Mouse (Mus musculus): Measurements from ENCODE around the gene Ugt1a6a. TPM values are rescaled to one million over a fixed set of nuclear protein-coding genes. Genes with fewer than 3 reads are reported as not detected.

The Ugt1a6a gene
- 30.4 and 41.7 TPM in 2 replicates for total RNA-seq (2023)

DNA sequence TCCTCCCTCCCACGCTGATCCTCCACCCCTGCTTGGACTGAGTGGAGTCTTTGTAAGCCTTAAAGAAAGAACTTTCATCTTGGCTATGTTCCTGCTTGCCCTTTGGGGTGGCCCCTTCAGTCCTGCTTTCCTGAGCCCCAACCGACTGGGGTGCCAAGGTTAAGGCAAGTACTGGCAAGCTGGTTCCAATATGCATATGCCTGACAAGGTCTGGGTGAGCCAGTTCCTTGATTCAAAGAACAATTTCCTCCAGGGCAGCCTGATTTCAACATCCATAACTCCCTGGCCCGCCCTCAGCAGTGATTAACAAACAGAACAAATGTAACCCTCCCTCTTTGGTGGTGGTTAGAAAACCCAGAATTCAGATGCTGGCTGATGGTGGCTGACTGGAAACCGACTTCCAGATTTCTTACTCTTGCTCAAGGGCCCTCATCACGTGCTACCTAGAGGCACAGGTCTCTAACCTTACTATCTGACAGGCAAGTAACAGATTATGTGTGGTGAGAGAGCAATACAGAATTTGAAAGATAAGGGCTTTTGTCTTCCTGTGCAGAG lies at the start of gene Ugt1a6a:
Ugt1a6a (plus strand) TSS at position 353 of the 555 bp plus-strand sequence.

DNA sequence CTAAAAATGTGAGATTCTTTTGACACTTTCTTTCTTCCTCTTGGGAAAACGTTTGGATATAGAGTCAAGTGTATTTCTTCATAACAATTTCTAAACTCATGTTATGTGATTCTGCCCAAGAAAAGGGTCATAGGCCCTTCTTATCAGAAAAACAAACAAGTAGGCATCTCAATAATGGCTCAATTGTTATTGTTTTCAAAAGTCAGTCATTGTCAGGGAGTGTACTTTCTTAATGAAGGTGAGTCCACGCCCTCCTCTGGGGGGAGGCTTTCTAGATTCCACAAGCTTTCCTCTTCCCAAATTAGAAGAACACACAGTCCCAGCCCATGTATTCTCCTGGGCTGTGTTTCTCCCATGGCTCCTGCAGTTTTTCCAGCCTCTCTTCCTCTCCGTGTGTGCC lies 47.1 kb upstream of the Ugt1a6a start, which contains the start of gene Ugt1a8:
Ugt1a8 (plus strand) TSS at position 301 of the 400 bp plus-strand sequence.

DNA sequence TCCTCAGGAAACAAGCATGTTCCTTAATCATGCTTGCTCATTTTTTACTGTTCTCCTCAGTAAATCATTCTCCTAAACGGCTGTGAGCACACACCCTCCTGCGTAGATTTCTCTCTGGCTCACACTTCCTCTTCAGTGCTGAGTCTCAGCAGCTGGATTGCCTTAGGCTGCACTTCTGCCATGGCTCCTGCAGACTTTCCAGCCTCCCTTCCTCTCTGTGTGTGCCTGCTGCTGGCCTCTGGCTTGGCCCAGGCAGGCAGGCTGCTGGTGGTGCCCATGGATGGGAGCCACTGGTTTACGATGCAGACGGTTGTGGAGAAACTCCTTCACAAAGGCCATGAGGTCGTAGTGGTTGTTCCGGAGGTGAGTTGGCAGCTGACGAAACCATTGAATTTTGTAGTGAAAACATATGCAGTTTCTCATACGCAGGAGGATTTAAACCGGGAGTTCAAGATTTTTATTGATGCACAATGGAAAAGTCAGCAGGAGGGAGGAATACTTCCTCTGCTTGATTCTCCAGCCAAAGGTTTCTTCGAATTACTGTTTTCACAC lies 39.6 kb upstream of the Ugt1a6a start, which contains the start of gene Ugt1a7c:
Ugt1a7c (plus strand) TSS at position 122 of the 552 bp plus-strand sequence.

DNA sequence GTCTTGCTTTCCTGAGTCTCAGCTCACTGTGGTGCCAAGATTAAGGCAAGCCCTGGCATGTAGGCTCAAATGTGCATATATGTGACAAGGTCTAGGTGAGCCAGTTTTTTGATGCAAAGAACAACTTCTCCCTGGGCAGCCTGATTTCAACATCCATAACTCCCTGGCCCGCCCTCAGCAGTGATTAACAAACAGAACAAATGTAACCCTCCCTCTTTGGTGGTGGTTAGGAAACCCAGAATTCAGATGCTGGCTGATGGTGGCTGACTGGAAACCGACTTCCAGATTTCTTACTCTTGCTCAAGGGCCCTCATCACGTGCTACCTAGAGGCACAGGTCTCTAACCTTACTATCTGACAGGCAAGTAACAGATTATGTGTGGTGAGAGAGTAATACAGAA lies 31.6 kb upstream of the Ugt1a6a start, which contains the start of gene Ugt1a6b:
Ugt1a6b (plus strand) TSS at position 234 of the 400 bp plus-strand sequence.

DNA sequence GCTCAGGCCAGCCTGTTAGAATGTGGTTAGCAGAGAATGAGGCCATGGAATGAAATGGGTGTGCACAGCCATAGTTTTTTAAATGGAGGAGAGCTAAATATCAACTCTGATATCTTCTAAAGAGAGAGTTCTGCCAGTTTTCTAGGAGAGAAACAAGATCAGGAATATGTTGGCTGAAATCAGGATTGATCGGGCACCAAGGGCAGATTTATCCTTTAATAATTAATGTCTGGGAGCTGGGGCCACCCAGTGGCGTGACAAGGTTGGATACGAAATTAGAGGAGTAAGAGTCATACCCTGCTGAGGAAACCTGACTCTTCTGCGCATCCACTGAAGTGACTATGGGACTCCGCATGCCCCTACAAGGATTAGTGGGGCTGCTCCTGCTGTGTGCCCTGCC lies 31.1 kb downstream of the Ugt1a6a start, which contains the start of gene Ugt1a5:
Ugt1a5 (plus strand) TSS at position 302 of the 400 bp plus-strand sequence.

DNA sequence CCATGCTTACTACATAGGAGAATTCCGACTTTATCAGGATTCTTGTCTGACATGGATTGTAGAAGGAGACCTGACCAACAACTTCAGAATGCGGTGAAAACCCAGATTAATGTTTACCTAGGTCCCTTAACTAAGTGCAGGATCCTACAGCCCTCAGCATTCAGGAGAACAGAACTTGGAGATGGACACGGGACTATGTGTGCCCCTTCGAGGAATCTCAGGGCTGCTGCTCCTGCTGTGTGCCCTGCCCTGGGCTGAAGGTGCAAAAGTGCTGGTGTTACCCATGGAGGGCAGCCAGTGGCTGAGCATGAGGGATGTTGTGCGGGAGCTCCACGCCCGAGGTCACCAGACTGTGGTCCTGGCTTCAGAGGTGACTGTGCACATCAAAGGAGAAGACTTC lies 65.8 kb downstream of the Ugt1a6a start, which contains the start of gene Ugt1a2:
Ugt1a2 (plus strand) TSS at position 146 of the 400 bp plus-strand sequence.

DNA sequence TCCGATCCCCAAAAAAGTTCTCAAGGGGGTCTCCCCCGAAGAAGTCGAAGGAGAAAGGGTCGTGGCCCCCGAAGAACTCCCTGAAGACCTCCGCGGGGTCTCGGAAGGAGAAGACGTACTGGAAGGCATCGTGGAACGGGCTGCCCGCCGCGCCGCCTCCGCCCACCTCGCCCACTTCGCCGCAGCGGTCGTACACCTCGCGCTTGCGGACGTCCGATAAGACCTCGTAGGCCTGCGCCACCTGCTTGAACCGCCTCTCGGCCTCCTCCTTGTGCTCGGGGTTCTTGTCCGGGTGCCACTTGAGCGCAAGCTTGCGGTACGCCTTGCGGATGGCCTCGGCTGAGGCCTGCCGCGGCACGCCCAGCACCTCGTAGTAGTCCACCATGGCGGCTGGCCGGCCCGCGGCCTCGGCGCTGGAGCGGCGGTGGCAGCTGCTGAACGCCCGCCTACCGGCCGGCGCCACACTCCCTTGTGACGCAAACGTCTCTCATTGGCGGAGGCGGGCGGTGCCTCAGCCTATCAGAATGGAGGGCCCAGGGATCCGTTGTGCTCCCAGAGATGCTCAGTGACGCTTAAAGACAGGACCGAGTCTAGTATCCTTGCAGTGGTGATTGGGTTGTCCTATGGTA lies 70.8 kb downstream of the Ugt1a6a start, which contains the start of gene Dnajb3:
Dnajb3 (minus strand) TSS at position 489 of the 629 bp plus-strand sequence.

DNA sequence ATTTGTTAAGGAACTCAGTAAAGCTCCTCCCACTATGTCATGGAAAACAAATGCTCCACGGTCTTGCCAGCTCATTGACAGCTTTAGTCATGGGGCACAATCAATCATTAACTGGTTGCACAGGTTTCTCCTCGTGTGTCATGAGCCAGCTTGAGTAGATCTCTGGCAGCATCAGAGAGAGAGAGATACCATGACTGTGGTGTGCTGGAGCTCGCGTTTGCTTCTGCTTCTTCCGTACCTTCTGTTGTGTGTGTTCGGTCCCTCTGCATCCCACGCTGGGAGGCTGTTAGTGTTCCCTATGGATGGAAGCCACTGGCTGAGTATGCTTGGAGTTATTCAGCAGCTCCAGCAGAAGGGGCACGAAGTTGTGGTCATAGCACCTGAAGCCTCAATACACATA lies 77.2 kb downstream of the Ugt1a6a start, which contains the start of gene Ugt1a1:
Ugt1a1 (plus strand) TSS at position 148 of the 400 bp plus-strand sequence.

DNA sequence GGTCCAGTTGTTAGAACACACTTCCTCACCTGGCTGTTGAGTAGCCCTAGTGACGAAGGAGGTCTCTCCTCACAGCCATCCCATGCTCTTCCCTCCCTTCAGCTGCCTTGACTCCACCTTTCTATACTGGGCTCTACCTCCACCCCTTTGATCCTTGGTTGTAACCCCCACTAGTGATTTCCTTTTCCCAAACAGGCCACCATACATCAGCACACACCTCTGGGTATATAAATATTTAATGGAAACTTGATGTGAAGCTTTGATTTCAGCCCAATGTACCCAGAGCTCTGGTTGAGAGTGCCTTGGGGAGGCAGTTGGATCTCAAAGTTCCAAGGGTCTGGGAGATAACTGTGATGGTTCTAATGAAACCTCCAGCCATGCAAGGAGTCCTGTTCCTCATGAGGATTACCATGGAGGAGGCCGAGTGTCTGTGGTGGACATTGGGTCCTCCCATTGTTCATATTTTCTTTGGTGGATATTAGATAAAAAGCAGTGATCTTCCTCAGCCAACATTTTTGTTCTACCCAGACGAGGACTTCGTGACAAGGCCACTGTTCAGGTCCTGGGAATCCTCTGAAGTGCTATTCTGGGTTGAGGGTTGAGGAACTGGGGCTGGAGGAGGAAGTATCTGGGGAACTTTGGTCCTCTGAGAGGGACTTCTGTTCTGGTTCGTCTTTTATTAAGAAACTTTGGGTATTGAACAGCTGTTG lies 92.2 kb downstream of the Ugt1a6a start, which contains the start of gene Mroh2a:
Mroh2a (plus strand) TSS at position 317 of the 710 bp plus-strand sequence.

Other genes with a start within 250 kb of the Ugt1a6a start
- 3.2 and 3.9 TPM in 2 replicates for gene Usp40, start 126.3 kb upstream of the Ugt1a6a start, total RNA-seq (2023)
- not detected in 2 replicates for gene Ugt1a10, start 79.4 kb upstream of the Ugt1a6a start, total RNA-seq (2023)
- not detected in 2 replicates for gene Ugt1a9, start 64.0 kb upstream of the Ugt1a6a start, total RNA-seq (2023)
- gene Ugt1a8, start 47.0 kb upstream of the Ugt1a6a start, total RNA-seq (2023): not detected in 2 replicates
- 99.6 and 115 TPM in 2 replicates for gene Ugt1a7c, start 39.7 kb upstream of the Ugt1a6a start, total RNA-seq (2023)
- 35.0 and 48.8 TPM in 2 replicates for gene Ugt1a6b, start 31.6 kb upstream of the Ugt1a6a start, total RNA-seq (2023)
- gene Ugt1a5, start 31.2 kb downstream of the Ugt1a6a start, total RNA-seq (2023): 11.7 and 27.4 TPM in 2 replicates
- 7.4 and 19.5 TPM in 2 replicates for gene Ugt1a2, start 65.8 kb downstream of the Ugt1a6a start, total RNA-seq (2023)
- not detected in 2 replicates for gene Dnajb3, start 71.0 kb downstream of the Ugt1a6a start, total RNA-seq (2023)
- 9.2 and 16.8 TPM in 2 replicates for gene Ugt1a1, start 77.2 kb downstream of the Ugt1a6a start, total RNA-seq (2023)
- 1.9 and 3.9 TPM in 2 replicates for gene Mroh2a, start 92.2 kb downstream of the Ugt1a6a start, total RNA-seq (2023)
- gene Hjurp, start 142.8 kb downstream of the Ugt1a6a start, total RNA-seq (2023): 194 and 233 TPM in 2 replicates
- gene Trpm8, start 142.9 kb downstream of the Ugt1a6a start, total RNA-seq (2023): not detected in 2 replicates